Mouse (Mus musculus): ENCODE results near the gene Ncbp2. TPM values are rescaled to one million over a fixed set of nuclear protein-coding genes. Genes with fewer than 3 reads are reported as not detected.
"Not testable (repeated sequence)": the region's sequence is repeated elsewhere in the genome, so short reads cannot be mapped to it uniquely, and the experiment has no call there.

The Ncbp2 gene
- polyA plus RNA-seq, 2 experiments: 25.1 to 31.5 TPM

DNA sequence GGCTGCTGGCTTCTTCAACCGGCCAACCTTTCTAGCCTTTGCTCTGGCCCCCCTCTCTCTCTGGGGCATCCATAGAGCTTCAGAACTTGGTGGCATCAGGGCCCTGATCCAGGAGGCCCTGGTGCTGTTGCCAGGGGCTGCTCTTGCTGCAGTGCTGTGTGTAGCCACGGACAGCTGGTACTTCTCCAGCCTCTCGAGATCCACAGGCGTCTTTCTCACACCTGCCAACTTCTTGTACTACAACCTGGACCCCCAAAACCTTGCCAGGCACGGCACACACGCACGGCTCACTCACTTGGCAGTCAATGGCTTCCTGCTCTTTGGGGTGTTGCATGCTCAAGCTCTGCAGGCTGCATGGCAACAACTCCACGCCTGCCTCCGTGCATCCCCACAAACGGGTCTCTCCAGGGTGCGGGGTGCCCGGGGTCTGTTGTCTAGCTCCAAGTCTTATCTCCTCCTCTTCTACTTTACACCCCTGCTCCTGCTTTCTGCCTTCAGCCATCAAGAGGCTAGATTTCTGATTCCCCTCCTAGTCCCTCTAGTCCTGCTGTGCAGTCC is 3.5 kb upstream of the Ncbp2 start:
- DNase-seq (ENCODE audit: low read depth in 3 of 3, low spot score in 3 of 3): no peak
- Histone ChIP-seq H3K9me3 (ENCODE audit: control insufficient read depth, low read length) (no peaks in the 10 kb centered on the region), H3K4me3 (ENCODE audit: insufficient read depth in 1 of 2, low read depth in 2 of 2, low read length in 2 of 2) (no peak overlapping the region), H3K27ac (no peak overlapping the region), H3K4me2 (ENCODE audit: low read depth) (no peak overlapping the region), H3K27me3 (ENCODE audit: control insufficient read depth, insufficient read depth, low read length) (no peaks in the 10 kb centered on the region), H3K4me1 (replicated peaks; ENCODE audit: control insufficient read depth in 2 of 2, insufficient read depth in 2 of 2, low read length in 1 of 2) (peaks cover 2 to 18% of the 10 kb centered on the region in 2 experiments), H3K9ac (replicated peaks) (no peak overlapping the region), H3K36me3 (replicated peaks; ENCODE audit: control insufficient read depth, insufficient read depth, low read depth) (no peaks in the 10 kb centered on the region)
- no peak for ATAC-seq (ENCODE audit: insufficient read depth)
- TF ChIP-seq CTCF (IDR thresholded peaks at IDR 0.05; ENCODE audit: low read depth): no peak
- no peak for TF ChIP-seq EP300 (IDR thresholded peaks at IDR 0.05; ENCODE audit: low read depth)
- WGBS (ENCODE audit: insufficient replicate concordance): 70% methylated on average over 12 of the region's 12 CpGs

GRCm38 (mm10) chr16:31945372-31945771 is 2.9 kb upstream of the Ncbp2 start:
- ATAC-seq (ENCODE audit: insufficient read depth): no peak
- no peak for TF ChIP-seq CTCF (IDR thresholded peaks at IDR 0.05; ENCODE audit: low read depth)
- TF ChIP-seq EP300 (IDR thresholded peaks at IDR 0.05; ENCODE audit: low read depth): no peak
- DNase-seq (ENCODE audit: low read depth in 3 of 3, low spot score in 3 of 3): no peak
- Histone ChIP-seq H3K9ac (replicated peaks) (no peak overlapping the region), H3K9me3 (ENCODE audit: control insufficient read depth, low read length) (no peaks in the 10 kb centered on the region), H3K36me3 (replicated peaks; ENCODE audit: control insufficient read depth, insufficient read depth, low read depth) (no peaks in the 10 kb centered on the region), H3K4me3 (ENCODE audit: insufficient read depth in 1 of 2, low read depth in 2 of 2, low read length in 2 of 2) (no peak overlapping the region), H3K27ac (no peak overlapping the region), H3K4me2 (ENCODE audit: low read depth) (no peak overlapping the region), H3K4me1 (replicated peaks; ENCODE audit: control insufficient read depth in 2 of 2, insufficient read depth in 2 of 2, low read length in 1 of 2) (peaks cover 2 to 18% of the 10 kb centered on the region in 2 experiments), H3K27me3 (ENCODE audit: control insufficient read depth, insufficient read depth, low read length) (no peaks in the 10 kb centered on the region)
- WGBS (ENCODE audit: insufficient replicate concordance): 76% methylated on average over 6 of the region's 6 CpGs

- H3K27me3 ChIP-seq (ENCODE audit: control insufficient read depth, insufficient read depth, low read length); H3K36me3 ChIP-seq (replicated peaks; ENCODE audit: control insufficient read depth, insufficient read depth, low read depth); H3K9ac ChIP-seq (replicated peaks); H3K9me3 ChIP-seq (ENCODE audit: control insufficient read depth, low read length); H3K4me3 ChIP-seq (ENCODE audit: insufficient read depth in 1 of 2, low read depth in 2 of 2, low read length in 2 of 2); ATAC-seq (ENCODE audit: insufficient read depth); DNase-seq (ENCODE audit: low read depth in 3 of 3, low spot score in 3 of 3); H3K27ac ChIP-seq: not testable (repeated sequence)
- WGBS (ENCODE audit: insufficient replicate concordance): 73% methylated on average over 6 of the region's 6 CpGs
- Histone ChIP-seq H3K4me1 (replicated peaks; ENCODE audit: control insufficient read depth in 2 of 2, insufficient read depth in 2 of 2, low read length in 1 of 2) (peaks cover 2 to 15% of the 10 kb centered on the region in 2 experiments), H3K4me2 (ENCODE audit: low read depth) (peak overlapping the region; percentile 96; the same call in 1 of the 2 replicates)
Measured at GRCm38 (mm10) chr16:31945986-31946385, 2.3 kb upstream of the Ncbp2 start.

DNA sequence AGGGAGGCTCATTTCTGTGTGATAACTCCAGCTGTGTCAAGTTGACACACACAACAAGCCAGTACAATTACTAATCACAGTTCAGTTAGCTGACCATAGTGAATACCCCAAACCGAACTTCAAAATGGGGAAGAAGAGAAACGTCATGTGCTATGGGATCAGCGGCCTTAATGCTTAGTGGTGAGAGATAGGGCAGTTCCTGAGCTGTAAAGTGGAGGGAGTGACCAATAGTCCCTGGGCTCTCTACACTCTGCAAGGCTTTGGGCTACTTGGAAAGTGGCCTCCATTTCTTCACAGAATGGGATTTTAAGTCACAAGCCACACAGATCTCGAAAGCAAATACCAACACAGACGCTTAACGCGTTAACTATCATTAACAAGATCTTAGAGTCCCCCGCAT is 980 bp upstream of the Ncbp2 start:
- TF ChIP-seq EP300 (IDR thresholded peaks at IDR 0.05; ENCODE audit: low read depth) (no peak), CTCF (IDR thresholded peaks at IDR 0.05; ENCODE audit: low read depth) (no peak)
- H3K27me3 ChIP-seq (ENCODE audit: control insufficient read depth, insufficient read depth, low read length): no peaks in the 10 kb centered on the region
- no peaks in the 10 kb centered on the region for H3K36me3 ChIP-seq (replicated peaks; ENCODE audit: control insufficient read depth, insufficient read depth, low read depth)
- no peaks in the 10 kb centered on the region for H3K9me3 ChIP-seq (ENCODE audit: control insufficient read depth, low read length)
- DNase-seq (ENCODE audit: low read depth in 3 of 3, low spot score in 3 of 3): no peak
- H3K9ac ChIP-seq (replicated peaks): peak overlapping the region; percentile 92
- ATAC-seq (ENCODE audit: insufficient read depth): no peak
- 5% methylated on average over 8 of the region's 8 CpGs for WGBS (ENCODE audit: insufficient replicate concordance)
- H3K27ac ChIP-seq: peak overlapping the region; percentile 11
- H3K4me3 ChIP-seq (ENCODE audit: insufficient read depth in 1 of 2, low read depth in 2 of 2, low read length in 2 of 2): peak overlapping the region; percentile 70 to 95
- H3K4me1 ChIP-seq (replicated peaks; ENCODE audit: control insufficient read depth in 2 of 2, insufficient read depth in 2 of 2, low read length in 1 of 2): peaks cover 2 to 15% of the 10 kb centered on the region in 2 experiments
- peak overlapping the region; percentile 96 for H3K4me2 ChIP-seq (ENCODE audit: low read depth)

GRCm38 (mm10) chr16:31947901-31948316 is 404 bp upstream of the Ncbp2 start:
- H3K4me1 ChIP-seq (replicated peaks; ENCODE audit: control insufficient read depth in 2 of 2, insufficient read depth in 2 of 2, low read length in 1 of 2): peaks cover 2 to 15% of the 10 kb centered on the region in 2 experiments
- peak; percentile 54 for ATAC-seq (ENCODE audit: insufficient read depth)
- no peaks in the 10 kb centered on the region for H3K9me3 ChIP-seq (ENCODE audit: control insufficient read depth, low read length)
- no peaks in the 10 kb centered on the region for H3K36me3 ChIP-seq (replicated peaks; ENCODE audit: control insufficient read depth, insufficient read depth, low read depth)
- H3K4me3 ChIP-seq (ENCODE audit: insufficient read depth in 1 of 2, low read depth in 2 of 2, low read length in 2 of 2): peak overlapping the region; percentile 70 to 95
- no peaks in the 10 kb centered on the region for H3K27me3 ChIP-seq (ENCODE audit: control insufficient read depth, insufficient read depth, low read length)
- no peak for TF ChIP-seq CTCF (IDR thresholded peaks at IDR 0.05; ENCODE audit: low read depth)
- TF ChIP-seq EP300 (IDR thresholded peaks at IDR 0.05; ENCODE audit: low read depth): no peak
- under 1% methylated on average over 38 of the region's 38 CpGs for WGBS (ENCODE audit: insufficient replicate concordance)
- DNase-seq (ENCODE audit: low read depth in 3 of 3, low spot score in 3 of 3): no peak
- peak overlapping the region; percentile 96 for H3K4me2 ChIP-seq (ENCODE audit: low read depth)
- H3K27ac ChIP-seq: peak overlapping the region; percentile 11
- H3K9ac ChIP-seq (replicated peaks): peak overlapping the region; percentile 92
